Mouse (Mus musculus) hindbrain, embryonic 11.5 days (tissue): ENCODE measurements around the gene Fundc1. TPM values are rescaled to one million over a fixed set of nuclear protein-coding genes. Genes with fewer than 3 reads are reported as not detected.
"Not testable (repeated sequence)": the region's sequence is repeated elsewhere in the genome, so short reads cannot be mapped to it uniquely, and the experiment has no call there.

Source experiments
- ATAC-seq: fragments of 200-750 bp; cut with Nextera tagmentation; 2 replicates; pipeline ENCODE4 v1.8.0; 2017; ENCODE audit warnings: mild to moderate bottlenecking, moderate TSS enrichment, moderate library complexity; ENCODE audit not compliant: low FRiP score
- DNase-seq: peaks from one replicate; pipeline ENCODE4 v3.0.0-alpha.2; 2015; ENCODE audit warnings: low spot score
- H3K27ac ChIP-seq: fragments of 300-500 bp; sonication (generic); 2 replicates; pipeline ENCODE4 v1.5.1; 2014; ENCODE audit warnings: mild to moderate bottlenecking, low read depth, low read length
- H3K27me3 ChIP-seq: fragments of 300-500 bp; sonication (generic); 2 replicates; pipeline ENCODE4 v1.6.1; 2014; ENCODE audit warnings: mild to moderate bottlenecking, low read length, moderate library complexity, mixed read lengths; ENCODE audit not compliant: control insufficient read depth, insufficient read depth
- H3K36me3 ChIP-seq: fragments of 300-500 bp; sonication (generic); 2 replicates; pipeline ENCODE4 v1.6.1; 2014; ENCODE audit warnings: mild to moderate bottlenecking, low read length, moderate library complexity, mixed read lengths; ENCODE audit not compliant: control insufficient read depth, insufficient read depth
- H3K4me1 ChIP-seq: fragments of 300-500 bp; sonication (generic); replicated peaks from 2 replicates; pipeline ENCODE4 v1.6.1; 2014; ENCODE audit warnings: low read length, mixed read lengths; ENCODE audit not compliant: control insufficient read depth, insufficient read depth
- H3K4me2 ChIP-seq: fragments of 300-500 bp; sonication (generic); replicated peaks from 2 replicates; pipeline ENCODE4 v1.6.1; 2014; ENCODE audit warnings: mild to moderate bottlenecking, low read depth, low read length
- H3K4me3 ChIP-seq: fragments of 300-500 bp; sonication (generic); 2 replicates; pipeline ENCODE4 v1.5.1; 2014; ENCODE audit warnings: low read depth, low read length
- H3K9ac ChIP-seq: fragments of 300-500 bp; sonication (generic); 2 replicates; pipeline ENCODE4 v1.6.1; 2014; ENCODE audit warnings: low read depth, low read length
- H3K9me3 ChIP-seq: fragments of 300-500 bp; sonication (generic); 2 replicates; pipeline ENCODE4 v1.6.1; 2016; ENCODE audit warnings: low read length; ENCODE audit not compliant: control insufficient read depth
- WGBS: fragments of 180-500 bp; shearing (Covaris S2); extraction: QIAGEN DNeasy Blood & Tissue Kit; methylation state at CpG from one replicate; pipeline ENCODE4 v1.1.7; 2014; 5-methylcytosine and 5-hydroxymethylcytosine counted together
- polyA plus RNA-seq: library from polyadenylated mRNA; unstranded; fragments of >200 nt; fragmentation: Nextera tagmentation; extraction: Ambion mirVana; gene quantifications from 2 replicates; pipeline ENCODE4 v1.2.1, GENCODE M21; 2014

The Fundc1 gene
- polyA plus RNA-seq, 1 experiment from 2014 or later: 59.0 TPM

DNA sequence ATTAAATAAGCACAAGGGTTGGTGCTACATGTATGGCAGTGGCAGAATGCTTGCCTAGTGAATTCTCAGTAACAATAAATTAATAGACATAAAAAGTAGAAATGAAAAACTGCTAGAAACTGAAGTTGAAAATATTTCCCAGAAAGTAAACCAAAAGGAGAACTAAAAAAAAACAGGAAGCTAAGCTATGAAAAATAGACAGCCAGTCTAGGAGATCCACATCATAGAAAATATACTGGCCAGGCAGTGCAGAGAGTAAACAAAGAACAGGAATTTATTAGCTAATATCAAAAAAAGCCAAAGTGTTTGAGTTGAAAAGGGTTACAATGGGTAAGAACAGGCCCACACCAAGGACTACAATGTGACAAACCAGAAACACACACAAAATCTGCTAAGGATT is 7.4 kb downstream of the Fundc1 start:
- DNase-seq (no peak), ATAC-seq (no peak)
- no peaks in the 10 kb centered on the region for H3K4me1 ChIP-seq
- no peak overlapping the region for H3K4me2 ChIP-seq
- H3K36me3 ChIP-seq: no peaks in the 10 kb centered on the region
- no peak overlapping the region for H3K9ac ChIP-seq
- H3K27me3 ChIP-seq: no peaks in the 10 kb centered on the region
- no peaks in the 10 kb centered on the region for H3K9me3 ChIP-seq
- no peak overlapping the region for H3K27ac ChIP-seq
- no peak overlapping the region for H3K4me3 ChIP-seq

DNA sequence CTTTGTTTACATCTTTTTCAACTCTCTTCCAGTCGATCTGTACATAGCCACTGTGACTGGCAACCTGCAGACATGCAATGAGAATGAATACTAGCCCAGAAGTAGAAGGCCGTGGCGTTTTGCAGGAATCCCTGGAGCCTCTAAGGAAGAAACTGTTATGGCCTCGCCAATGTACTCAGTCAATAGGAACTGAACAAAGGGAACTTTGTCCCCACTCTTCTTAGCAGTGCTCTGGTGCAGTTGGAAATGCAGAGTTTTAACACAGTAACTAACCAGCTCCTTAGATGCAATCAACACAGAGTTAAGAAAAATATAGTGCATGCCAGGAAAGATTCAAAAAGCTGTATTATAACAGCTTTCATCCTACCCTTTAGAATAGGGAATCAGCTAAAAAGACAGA is 13.4 kb downstream of the Fundc1 start:
- no peak for ATAC-seq
- H3K27me3 ChIP-seq: no peaks in the 10 kb centered on the region
- H3K4me2 ChIP-seq: no peak overlapping the region
- 47% methylated on average over 4 of the region's 4 CpGs for WGBS
- H3K9ac ChIP-seq: no peak overlapping the region
- H3K9me3 ChIP-seq: no peaks in the 10 kb centered on the region
- no peaks in the 10 kb centered on the region for H3K36me3 ChIP-seq
- H3K27ac ChIP-seq: no peak overlapping the region
- no peak for DNase-seq
- no peaks in the 10 kb centered on the region for H3K4me1 ChIP-seq
- H3K4me3 ChIP-seq: no peak overlapping the region

DNA sequence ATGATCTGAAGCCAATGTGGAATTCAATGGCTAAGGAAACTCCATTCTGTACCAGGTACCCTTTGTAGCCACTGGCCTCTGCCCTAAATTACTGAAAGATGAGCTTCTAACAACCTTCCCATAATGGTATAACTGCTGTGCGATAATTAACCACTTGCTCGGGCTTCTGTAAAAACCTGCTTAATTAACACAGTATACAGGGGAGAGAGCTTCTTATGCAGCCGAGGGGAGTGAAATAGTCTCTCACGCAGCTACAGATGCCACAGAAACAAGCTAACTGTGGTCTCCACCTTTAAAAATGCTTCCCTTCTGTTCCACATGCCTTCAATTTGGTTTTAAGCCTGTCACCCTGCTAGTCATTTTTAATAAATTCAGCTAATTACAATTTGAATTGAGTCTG is 17.6 kb downstream of the Fundc1 start:
- 73% methylated on average over 4 of the region's 4 CpGs for WGBS
- Histone ChIP-seq H3K9me3 (no peaks in the 10 kb centered on the region), H3K9ac (no peak overlapping the region), H3K36me3 (no peaks in the 10 kb centered on the region), H3K4me3 (no peak overlapping the region), H3K4me1 (no peaks in the 10 kb centered on the region), H3K27ac (no peak overlapping the region), H3K4me2 (no peak overlapping the region), H3K27me3 (no peaks in the 10 kb centered on the region)
- ATAC-seq (no peak), DNase-seq (no peak)

DNA sequence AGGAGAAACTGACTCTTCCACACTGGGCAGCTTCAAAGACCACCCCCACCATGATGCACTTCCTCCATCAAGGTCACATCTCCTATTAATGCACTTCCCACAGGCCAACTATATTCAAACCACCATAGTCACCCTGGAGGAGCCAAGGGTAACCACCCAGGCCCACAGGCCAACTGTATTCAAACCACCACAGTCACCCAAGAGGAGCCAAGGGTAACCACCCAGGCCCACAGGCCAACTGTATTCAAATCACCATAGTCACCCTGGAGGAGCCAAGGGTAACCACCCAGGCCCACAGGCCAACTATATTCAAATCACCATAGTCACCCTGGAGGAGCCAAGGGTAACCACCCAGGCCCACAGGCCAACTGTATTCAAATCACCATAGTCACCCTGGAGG is 20.5 kb downstream of the Fundc1 start:
- H3K27ac ChIP-seq, H3K4me2 ChIP-seq, H3K9me3 ChIP-seq, H3K9ac ChIP-seq, H3K36me3 ChIP-seq, H3K4me1 ChIP-seq, ATAC-seq, H3K27me3 ChIP-seq, H3K4me3 ChIP-seq, DNase-seq: not testable (repeated sequence)

DNA sequence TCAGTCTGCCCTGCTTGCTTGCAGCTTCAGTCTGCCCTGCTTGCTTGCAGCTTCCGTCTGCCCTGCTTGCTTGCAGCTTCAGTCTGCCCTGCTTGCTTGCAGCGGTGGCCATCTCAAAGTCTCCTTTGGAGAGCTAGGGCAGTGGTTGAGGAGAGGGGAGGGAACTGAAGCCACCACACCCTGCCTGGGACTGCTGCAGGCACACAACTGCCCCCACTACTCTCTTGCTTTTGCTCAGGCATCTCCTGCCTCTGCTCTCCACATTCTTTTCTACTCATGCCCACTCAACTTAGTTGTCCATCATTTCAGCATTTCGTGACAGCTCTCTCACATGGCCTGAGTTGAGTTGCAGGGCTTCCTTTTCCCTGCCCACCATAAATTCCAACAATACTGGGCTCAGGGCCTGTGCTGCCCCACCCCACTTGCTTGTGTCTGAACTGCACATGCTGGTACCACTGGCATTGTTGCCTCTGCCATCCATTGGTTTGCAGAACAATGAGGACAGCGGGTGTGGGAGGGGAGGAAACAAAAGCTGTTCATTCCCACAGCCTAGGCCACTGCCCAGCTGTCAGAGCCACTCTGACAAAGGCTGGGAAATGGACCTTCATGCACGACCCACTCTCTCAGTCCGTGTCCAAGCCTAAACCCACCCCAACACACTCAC is 24.9 kb downstream of the Fundc1 start:
- ATAC-seq (peak; percentile 88), DNase-seq (peak; percentile 44)
- H3K27ac ChIP-seq: peak overlapping the region; percentile 75
- WGBS: 24% methylated on average over 6 of the region's 6 CpGs
- no peak overlapping the region for H3K4me2 ChIP-seq
- H3K9ac ChIP-seq: no peak overlapping the region
- no peak overlapping the region for H3K4me3 ChIP-seq
- no peaks in the 10 kb centered on the region for H3K27me3 ChIP-seq
- H3K4me1 ChIP-seq: no peaks in the 10 kb centered on the region
- H3K9me3 ChIP-seq: no peaks in the 10 kb centered on the region
- H3K36me3 ChIP-seq: no peaks in the 10 kb centered on the region

DNA sequence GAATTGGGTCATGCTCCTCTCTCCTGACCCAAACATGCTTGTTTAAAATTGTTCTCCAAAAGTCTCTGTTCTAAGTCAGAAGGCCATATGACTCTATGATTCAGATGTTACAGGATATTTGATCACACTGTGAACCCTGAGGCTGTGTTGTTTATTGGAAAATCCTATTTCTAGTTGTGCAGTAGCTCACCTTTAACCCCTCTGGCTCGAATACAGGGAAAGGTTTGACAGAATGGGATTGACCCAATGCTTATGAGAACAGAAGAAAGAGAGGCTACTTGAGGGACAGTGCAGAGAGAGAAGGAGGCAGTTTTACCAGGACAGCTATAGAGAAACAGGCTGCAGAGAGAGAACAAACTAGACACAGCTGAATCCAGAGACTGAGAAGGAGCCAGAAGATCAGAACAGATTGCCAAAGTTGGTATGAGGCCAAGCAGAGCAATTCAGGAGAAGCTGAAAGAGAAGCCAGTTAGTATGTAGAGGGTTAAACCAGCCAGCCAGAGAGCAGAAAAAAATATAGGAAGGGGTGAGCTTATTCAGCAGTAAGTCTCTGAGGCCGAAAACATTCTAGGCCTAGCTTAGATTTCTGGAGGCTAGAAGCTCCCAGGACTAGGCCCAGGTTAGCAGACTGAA is 27.1 kb downstream of the Fundc1 start:
- H3K9ac ChIP-seq: no peak overlapping the region
- H3K36me3 ChIP-seq: no peaks in the 10 kb centered on the region
- no peak overlapping the region for H3K4me3 ChIP-seq
- H3K27me3 ChIP-seq: no peaks in the 10 kb centered on the region
- no peak for DNase-seq
- H3K27ac ChIP-seq: no peak overlapping the region
- 61% methylated on average over 2 of the region's 2 CpGs for WGBS
- no peak for ATAC-seq
- H3K4me2 ChIP-seq: no peak overlapping the region
- H3K4me1 ChIP-seq: no peaks in the 10 kb centered on the region
- H3K9me3 ChIP-seq: no peaks in the 10 kb centered on the region

DNA sequence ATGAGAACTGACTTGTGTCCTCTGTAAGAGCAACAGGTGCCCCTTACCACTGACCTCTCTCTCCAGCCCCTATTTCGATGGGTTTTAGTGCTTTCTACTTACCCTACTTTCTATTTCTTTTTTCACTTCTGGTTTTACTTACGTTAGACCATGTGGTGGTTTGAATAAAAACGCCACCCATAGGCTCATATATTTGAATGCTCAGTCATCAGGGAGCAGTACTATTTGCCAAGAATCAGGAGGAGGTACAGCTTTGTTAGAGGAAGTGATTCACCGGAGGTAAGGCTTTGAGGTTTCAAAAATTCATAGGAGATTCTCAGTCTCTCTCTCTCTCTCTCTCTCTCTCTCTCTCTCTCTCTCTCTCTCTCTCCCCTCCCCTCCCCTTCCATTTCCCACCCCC is 34.4 kb downstream of the Fundc1 start:
- Histone ChIP-seq H3K4me2 (no peak overlapping the region), H3K9me3 (no peaks in the 10 kb centered on the region), H3K9ac (no peak overlapping the region), H3K27ac (no peak overlapping the region), H3K36me3 (no peaks in the 10 kb centered on the region), H3K4me3 (no peak overlapping the region), H3K4me1 (no peaks in the 10 kb centered on the region), H3K27me3 (no peaks in the 10 kb centered on the region)
- ATAC-seq (no peak), DNase-seq (no peak)
- 87% methylated on average over 4 of the region's 4 CpGs for whole genome bisulfite sequencing

DNA sequence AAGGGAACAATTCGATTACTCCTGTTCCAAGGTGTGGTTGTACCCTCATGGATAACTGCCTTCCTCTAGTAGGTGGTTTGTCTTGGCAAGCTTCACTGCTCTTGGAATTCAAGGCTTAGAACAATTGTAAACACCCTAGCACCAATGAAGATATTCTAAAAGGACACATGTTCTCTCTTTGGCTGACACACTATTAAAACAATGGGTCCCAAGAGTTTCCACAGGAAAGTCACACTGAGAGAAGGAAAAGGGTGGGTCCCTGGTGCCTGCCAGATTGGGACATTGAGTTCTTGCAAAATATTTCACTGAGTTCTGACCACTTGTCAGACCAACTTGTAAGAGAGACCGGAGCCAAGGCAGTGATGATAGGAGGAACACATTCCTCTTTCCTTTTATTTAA is 45.1 kb downstream of the Fundc1 start:
- Histone ChIP-seq H3K4me3 (no peak overlapping the region), H3K36me3 (no peaks in the 10 kb centered on the region), H3K9ac (no peak overlapping the region), H3K4me1 (no peaks in the 10 kb centered on the region), H3K9me3 (no peaks in the 10 kb centered on the region), H3K27ac (no peak overlapping the region), H3K4me2 (no peak overlapping the region), H3K27me3 (no peaks in the 10 kb centered on the region)
- ATAC-seq (no peak), DNase-seq (no peak)
- WGBS: 80% methylated on average over 2 of the region's 2 CpGs

DNA sequence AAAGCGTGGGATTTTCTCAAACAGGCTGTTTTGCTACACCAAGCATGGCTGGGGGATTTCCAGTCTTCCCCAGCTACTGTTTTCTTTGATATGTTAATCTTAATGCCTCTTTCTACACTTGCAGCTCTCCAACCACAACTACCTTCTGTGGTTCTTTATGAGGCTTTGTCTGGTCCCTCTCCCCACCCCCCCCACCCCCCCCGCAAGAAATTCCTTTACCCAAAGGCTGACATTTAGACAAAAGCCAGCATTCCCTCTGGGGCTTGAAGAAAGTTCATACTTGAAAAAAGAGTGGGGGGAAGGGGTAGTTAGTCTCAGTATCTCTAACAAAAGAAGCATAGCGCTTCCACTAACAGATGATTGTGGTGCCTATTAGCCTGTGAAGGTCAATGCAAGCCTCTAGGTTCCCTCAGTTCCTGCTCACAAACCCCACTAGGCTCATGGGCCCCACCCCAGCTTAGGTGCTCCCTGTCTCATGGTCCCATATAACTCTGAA is 50.9 kb downstream of the Fundc1 start:
- Histone ChIP-seq H3K9me3 (no peaks in the 10 kb centered on the region), H3K4me3 (no peak overlapping the region), H3K27me3 (no peaks in the 10 kb centered on the region), H3K36me3 (no peaks in the 10 kb centered on the region), H3K4me2 (no peak overlapping the region), H3K4me1 (no peaks in the 10 kb centered on the region), H3K9ac (no peak overlapping the region), H3K27ac (no peak overlapping the region)
- WGBS: 24% methylated on average over 3 of the region's 3 CpGs
- DNase-seq: peak; percentile 22
- peak; percentile 87 for ATAC-seq
